Mouse (Mus musculus) heart, postnatal 4 days (tissue): ENCODE data around the gene Tpd52l1. TPM values are rescaled to one million over a fixed set of nuclear protein-coding genes. Genes with fewer than 3 reads are reported as not detected.
A peak's percentile ranks its signal among the peaks of the same experiment; 100 is the strongest.

Source experiments
- DNase-seq: peaks from one replicate; pipeline ENCODE4 v3.0.0; 2021
- total RNA-seq, 2 experiments: library from RNA; stranded (reverse); gene quantifications; 2 replicates each; pipeline ENCODE4 v1.2.3; 2021

Gene Tpd52l1
- total RNA-seq, 2 experiments from 2014 or later, result 7.4 to 8.9 TPM

GRCm38 (mm10) chr10:31336432-31336831, 109.3 kb downstream of the Tpd52l1 start:
- no peak for DNase-seq

DNA sequence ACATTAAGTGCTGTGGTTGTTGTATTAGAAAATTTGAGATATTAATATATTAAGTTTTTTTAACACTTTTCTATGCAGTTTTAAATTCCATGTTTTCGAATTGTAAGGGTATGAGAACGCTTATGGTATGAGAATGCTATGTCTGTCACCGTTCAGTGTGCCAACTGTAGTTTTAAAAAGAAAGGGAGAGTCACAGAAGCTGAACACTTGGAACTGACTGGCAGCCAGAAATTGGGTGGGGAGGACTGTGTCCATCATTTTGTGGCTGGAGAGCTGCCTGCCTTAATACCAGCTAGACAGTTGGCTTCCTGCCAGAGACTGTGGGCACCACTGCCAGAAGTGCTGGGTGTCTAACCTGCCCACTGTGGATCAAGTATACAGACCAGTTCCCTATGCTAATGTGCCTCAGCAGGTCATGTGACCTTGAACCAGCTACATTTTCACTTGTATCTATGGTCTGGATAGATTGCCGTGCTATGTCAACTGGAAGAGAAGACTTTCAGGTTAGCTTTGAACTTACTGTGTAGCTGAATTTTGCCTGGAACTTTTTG, 114.5 kb downstream of the Tpd52l1 start:
- peak; percentile 67 for DNase-seq

DNA sequence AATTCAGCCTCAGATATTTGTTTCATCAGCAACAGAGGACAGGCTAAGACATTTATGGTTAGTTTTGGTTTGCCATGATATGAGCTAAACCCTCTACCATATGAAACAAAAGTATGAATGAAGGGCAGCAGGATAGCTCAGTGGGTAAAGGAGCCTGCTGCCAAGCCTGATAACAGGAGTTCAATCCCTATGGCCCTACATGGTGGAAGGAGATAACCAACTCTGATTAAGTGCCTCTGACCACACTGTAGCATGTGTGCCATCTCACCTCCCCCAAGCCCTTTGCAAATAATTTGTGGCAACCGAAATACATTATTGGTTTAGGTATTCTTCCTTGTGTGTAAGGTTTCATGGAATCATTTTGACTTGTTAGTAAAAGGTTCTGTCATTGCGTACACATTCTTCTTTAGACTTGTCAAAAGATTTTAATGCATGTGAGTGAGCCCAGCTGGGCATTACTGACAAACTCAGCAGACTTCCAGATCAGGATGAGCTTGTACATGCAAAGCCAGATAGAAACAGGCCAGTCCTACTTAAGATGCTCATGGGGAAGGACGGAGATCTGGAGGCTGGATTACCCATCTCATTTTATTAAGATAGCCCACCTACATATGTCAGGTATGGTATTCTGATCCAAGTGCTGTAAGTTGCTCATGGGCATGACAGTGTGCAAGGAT, 115.3 kb downstream of the Tpd52l1 start:
- DNase-seq, result no peak

GRCm38 (mm10) chr10:31329436-31329835, 116.3 kb downstream of the Tpd52l1 start:
- no peak for DNase-seq

- DNase-seq, result no peak
These were observed 127.3 kb downstream of the Tpd52l1 start for GRCm38 (mm10) chr10:31318491-31318890.

- peak; percentile 77 for DNase-seq
These were observed 132.6 kb downstream of the Tpd52l1 start, which contains the start of gene Hddc2 for GRCm38 (mm10) chr10:31312865-31313848. TSS of gene Hddc2 (plus strand) at chr10:31313383.

DNA sequence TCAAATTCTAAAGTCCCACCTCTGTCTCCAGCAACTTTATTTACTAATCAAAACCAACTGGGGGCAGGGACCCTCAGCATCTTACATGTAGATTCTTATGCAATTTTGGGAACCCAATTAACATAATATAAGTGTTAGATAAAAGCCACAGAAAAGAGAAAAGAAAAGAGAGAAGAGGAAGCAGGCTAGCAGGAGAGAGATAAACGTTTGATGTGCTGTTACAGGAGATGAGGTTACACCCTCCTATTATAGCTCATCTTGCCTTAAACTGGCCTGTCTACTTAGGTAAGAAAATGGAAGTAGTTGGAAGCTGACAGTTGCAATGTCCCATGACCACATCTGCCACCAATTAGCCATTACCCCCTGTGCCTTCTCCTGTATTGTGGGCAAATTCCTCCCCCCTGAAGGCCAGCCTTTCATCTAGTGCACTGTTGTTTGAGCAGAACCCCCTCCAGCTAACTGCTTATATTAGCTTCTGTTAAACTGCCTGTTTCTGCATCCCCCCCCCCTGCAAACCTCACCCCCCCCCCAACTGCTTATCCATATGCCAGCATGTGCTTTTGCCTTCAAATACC, 138.6 kb downstream of the Tpd52l1 start:
- DNase-seq, result no peak

- DNase-seq, result no peak
These were observed 142.3 kb downstream of the Tpd52l1 start for GRCm38 (mm10) chr10:31303446-31303845.

DNA sequence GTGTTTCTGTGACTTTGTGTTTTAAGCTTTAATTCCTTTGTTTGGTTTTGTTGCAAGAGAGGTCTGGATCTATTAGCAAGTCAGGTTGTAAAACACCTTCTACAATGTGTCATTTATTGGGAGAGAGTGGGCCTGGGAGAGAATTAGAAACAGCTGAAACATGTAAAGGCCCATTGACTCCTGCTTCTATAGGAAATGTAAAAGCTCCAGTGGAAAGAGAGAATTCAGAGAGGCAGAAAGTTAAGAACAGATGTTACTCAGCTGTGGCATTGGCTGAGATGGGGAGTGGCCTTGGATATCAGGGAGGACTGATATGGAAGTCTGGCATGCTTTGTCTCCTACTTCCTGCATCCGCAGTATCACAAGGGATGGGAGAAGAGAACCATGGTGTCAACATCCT, 145.5 kb downstream of the Tpd52l1 start:
- no peak for DNase-seq

DNA sequence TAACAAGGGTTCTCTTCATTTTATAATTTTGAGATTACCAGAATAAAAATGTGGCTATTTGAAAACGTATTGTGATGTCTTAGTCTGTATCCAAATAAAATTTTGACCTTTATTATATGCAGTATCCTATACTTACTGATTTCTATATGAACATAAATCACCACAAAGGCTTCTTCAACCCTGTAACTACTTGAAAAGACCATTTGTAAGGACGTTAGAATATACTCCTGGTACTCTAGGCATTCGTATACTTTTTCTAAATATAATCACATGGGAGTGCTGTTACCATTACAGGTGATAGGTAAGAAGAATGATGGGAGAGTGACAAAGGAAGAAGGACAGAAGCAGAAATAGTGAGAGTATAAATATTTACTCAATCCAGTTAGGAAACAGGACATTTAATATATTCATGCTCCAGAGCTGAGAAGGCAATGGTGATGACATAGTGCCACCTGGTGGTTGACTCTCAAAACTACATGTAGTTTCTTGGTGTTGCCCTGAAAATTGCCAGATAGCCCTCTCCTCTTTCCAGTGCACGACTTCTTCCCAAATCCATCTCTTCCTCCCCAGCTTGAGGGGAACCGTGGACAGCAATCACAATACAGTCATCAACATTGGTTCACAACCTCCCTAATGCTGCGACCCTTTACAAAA, 146.7 kb downstream of the Tpd52l1 start:
- DNase-seq, result peak; percentile 75

DNA sequence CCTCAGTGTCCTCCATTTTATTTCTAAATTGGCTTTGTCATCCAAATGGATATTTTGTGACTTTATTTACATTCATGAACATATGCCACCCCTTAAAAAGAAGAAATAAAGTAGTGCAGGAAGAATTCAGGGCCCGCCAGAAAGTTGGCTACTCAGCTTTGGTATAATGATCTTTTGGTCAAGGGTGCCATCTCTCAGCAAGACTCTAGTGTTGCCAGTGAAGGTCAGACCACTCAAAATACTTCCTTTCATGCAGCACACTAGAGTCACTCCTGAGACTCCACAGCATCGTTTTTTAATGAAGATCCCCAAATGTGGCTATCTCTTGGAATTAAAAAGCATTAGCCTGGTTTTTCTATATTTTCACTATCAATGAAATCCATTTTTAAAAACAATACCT, 147.5 kb downstream of the Tpd52l1 start:
- DNase-seq, result no peak

DNA sequence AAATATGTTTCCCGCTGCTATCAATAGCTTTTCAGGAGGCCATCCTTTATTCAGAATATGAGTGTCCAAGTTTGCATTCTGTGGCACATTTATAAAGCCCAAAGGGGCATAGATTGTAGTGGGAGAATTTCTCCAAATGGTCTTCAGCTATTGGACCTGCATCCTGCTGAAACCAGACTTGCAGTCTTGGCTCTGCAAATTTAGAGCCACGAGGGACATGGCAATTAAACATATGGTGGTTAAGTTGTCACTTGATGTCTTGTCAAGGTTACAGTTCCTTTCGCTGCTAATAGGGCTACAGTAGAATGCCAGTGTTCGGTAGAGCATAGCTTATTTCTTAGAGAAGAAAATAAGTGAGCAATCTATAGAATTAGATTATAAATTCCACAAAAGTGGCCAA, 148.7 kb downstream of the Tpd52l1 start:
- no peak for DNase-seq

DNA sequence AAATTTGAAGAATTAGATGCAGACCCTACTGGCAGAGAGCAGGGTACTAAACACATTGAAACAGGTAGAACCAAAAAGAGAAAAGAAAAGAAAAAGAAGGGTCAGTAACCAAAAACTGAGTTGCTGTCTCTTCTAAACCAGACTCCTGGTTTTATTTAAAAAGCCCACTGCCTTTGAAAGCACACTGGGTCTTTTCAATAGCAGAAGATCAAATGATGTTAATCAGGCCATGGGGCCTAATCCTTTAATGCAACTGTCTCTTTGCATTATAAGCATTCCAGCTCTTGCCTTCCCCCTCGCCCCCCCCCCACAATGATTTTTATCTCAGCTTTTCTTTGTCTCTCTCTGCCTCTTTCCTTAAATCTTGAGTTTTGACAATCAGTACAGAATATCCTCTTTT, 149.3 kb downstream of the Tpd52l1 start:
- DNase-seq, result no peak

GRCm38 (mm10) chr10:31295705-31296104, 150.1 kb downstream of the Tpd52l1 start:
- DNase-seq, result peak; percentile 17

GRCm38 (mm10) chr10:31288697-31289390, 156.9 kb downstream of the Tpd52l1 start:
- DNase-seq, result no peak

DNA sequence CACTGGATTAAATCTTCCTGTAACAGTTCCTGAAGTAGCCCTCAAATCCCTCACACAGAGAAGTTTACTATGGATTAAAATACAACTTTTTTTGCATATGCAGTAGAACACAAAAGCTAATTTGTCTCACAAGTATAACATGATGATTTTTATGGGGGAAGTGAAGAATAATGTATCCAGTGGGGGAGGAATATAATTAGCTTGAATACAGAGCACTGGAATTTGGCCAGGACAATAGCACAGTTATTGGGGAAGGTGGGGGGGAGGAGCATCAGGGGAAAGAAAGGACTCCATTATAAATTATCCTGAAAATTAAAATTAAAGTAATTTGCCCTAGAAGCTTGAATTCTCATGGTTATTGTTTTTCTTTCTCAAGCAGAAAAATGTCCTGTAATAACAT, 158.0 kb downstream of the Tpd52l1 start:
- no peak for DNase-seq

Other genes starting within 250 kb of the Tpd52l1 start
- gene Hddc2, start 132.6 kb downstream of the Tpd52l1 start, total RNA-seq, result 10 to 100 TPM; 26.0 to 28.6 TPM
- 1 to 10 TPM; 5.4 to 5.6 TPM for gene Rnf217, start 163.2 kb upstream of the Tpd52l1 start, total RNA-seq